Mouse (Mus musculus) spleen, postnatal 36 days (tissue): ENCODE results near the gene Larp6.
A peak's percentile ranks its signal among the peaks of the same experiment; 100 is the strongest.

Experiments used
- DNase-seq, 2 experiments: peaks; one replicate each; pipeline ENCODE4 v3.0.0; 2022; ENCODE audit warnings: low spot score in 2 of 2, mixed read lengths in 1 of 2

The Larp6 gene

DNA sequence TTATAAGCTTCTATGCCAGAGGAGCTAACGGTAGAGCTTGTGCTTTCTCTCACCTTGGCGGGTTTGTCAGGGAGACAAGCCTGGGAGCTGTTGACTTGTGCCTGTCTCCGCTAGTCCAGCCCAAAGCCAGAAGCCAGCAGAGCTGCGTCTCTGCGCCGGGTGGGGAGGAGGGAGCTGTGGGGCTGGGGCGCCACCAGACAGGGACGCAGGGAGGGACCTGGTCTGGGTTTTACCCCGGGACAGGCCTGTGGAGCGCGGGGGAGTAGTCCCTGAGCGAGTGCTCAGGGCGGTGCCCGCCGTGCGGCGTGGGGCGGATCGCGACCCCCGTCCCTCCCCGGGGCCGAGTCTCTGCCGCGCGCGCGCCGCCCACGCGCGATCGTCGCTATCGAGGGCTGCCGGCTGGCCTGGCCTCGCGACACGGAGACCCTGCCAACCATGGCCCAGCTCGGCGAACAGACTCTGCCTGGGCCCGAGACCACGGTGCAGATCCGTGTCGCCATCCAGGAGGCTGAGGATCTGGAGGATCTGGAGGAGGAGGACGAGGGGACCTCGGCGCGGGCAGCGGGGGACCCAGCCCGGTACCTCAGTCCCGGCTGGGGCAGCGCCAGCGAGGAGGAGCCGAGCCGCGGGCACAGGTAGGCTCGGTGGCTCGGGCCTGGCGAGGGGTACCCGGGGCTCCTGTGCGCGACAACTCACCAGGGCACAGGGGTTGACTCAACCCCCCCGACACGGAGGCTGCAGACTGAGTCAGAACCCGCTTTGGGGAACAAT is at the start of gene Larp6:
TSS of gene Larp6 (plus strand) at position 219 of the 771 bp plus-strand sequence.
- DNase-seq, result no peak

DNA sequence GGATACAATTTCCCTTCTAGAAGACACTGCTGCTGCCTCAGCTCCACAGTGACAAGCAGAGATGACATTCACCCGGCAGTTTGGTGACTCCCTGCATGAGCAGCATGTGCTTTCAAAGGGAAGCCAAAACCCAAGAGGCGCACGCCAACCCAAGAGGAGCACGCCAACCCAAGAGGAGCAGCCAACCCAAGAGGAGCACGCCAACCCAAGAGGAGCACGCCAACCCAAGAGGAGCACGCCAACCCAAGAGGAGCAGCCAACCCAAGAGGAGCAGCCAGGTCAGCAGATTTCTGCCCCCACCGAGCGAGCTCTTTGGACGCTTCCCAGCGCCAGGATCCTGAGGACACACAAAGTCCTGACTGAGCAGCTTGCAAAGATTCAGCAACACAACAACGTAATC is 48.4 kb upstream of the Larp6 start:
- no peak for DNase-seq

DNA sequence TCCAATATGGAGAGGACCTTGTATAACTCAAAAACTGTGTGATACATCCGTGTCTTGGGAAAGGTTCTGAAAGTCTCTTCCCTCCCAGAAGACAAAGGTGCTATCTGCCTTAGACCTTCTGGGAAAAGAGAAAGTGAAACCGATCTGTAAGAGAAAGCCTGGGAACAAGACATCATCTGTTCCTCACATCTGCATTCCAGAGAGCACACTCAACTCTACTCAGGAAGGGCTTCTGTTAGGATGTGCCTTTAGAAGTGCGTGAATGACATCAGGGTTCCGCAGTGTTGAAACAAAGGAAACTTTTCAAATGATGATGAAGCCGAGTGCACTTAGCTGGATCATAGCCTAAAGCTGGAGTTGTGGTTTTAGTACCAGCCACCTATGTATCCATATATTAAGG is 47.9 kb upstream of the Larp6 start:
- no peak for DNase-seq

DNA sequence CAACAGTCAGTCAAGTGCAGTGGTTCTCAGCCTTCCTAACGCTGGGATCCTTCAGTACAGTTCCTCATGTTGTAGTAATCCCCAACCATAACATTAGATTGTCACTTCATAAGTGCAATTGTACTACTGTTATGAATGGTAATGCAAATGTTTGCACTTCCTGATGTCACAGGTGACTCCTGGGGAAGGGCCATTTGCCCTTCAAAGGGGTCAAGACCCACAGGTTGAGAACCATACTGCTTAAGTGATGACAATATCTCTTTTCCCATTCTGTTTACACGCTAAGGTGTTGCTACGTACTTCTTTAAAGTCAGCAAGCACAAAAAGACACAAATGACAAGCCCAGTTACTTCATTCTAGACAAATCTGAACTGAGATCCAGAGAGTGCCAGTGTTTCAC is 47.3 kb upstream of the Larp6 start:
- no peak for DNase-seq

DNA sequence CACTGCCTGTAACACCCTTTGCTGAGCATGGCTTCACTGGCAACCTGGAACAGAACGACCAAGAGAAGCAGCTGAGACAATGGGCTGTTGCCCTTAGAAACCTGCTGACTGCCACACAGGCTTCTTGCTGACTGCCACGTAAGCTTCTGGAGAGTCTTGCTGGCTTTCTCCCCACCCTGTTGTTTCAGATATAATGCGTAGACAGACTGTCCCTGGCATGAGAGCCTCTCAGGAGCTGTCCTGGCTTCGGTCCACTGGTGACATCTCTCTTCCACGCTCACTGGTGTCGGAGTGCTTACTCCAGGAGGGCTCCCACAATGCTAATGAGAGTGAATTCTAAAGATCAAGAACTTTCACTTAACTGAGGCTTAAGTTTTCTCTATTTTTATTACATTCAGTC is 43.9 kb upstream of the Larp6 start:
- no peak for DNase-seq

DNA sequence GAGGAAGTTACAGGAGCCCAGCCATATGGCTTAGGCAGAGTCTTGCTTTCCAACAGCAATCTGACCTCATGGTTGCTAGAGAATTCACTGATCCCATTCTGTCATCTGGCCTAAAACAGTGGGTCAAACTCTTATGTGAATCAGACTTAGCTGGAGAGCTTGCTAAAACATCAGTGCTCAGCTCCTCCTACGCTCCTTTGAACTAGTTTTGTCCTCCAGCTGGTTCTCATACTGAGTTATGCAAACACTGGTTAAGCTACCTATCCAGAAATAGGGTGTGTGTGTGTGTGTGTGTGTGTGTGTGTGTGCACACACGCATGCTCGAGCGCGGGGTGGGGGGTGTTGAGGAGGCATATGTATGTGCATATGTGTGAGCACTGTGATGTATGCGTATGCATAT is 40.2 kb upstream of the Larp6 start:
- no peak for DNase-seq

DNA sequence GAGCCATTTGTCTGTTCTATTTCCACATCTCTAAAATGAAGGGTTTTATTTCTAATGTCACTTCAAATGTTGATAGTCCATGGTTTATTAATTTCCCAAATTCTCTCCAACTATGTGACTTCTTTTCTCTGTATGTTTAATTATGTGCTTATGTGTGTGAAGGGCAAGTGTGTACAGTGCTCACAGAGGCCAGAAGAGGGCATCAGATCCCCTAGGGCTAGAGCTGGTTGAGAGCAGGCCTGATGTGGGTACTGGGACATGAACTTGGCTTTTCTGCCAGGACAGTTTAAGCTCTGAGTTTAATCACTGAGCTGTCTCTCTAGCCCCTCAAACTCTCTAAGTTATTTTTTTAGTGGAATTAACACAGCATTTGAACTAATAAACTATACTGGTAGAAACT is 38.0 kb upstream of the Larp6 start:
- DNase-seq, result no peak

DNA sequence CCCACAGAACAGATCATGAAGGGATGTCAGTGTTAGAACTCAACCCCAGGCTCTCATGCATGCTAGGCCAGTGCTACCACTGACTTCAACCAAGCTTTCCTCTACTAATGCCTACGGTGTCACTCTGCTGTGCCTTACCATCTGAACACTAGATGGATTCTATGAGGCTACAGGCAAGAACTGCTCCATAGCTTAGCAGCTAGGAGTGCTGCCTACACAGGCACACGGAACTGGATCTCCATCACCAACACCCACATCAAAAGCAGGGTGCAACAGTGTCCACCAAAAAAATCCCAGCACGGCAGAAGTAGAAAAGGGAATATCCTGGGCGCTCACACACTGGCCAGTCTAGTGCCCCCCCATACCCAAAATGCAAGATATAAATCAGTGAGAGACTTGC is 36.4 kb upstream of the Larp6 start:
- DNase-seq, result no peak

DNA sequence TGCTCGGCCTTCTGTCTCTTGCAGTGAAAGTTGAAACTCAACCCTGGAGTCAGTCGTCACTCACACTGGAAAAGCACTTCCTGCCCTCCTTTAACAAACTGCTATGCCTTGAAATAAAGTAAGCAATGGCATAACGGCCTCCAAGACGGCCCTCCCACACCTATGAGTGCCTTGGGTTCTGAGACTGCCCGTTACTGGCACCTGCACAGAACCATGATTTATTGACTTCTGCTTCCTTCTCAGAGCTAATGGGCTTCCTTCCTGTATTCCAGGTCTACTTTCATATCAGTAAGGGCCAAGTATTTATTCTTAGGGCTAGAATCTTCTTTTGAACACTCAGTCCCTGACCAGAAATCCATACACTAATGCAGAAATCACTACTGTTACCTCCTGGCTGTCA is 33.9 kb upstream of the Larp6 start:
- no peak for DNase-seq

DNA sequence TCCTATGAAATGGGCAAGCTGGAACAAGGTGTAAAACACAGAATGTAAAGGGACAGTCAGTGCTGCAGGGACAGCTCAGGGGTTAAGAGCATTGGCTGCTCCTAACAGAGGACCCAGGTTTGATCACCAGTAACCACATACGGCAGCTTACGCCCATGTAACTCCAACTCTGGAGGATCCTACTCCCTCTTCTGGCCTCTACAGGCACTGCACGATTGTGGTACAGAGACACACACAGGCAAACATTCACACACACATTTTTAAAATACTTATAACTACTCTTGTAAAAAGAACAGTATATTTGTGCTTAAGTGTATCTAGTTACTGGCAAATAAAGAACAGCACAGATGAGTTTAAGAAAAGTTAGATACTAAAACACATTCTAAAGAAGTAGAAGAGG is 31.8 kb upstream of the Larp6 start:
- DNase-seq, result no peak

DNA sequence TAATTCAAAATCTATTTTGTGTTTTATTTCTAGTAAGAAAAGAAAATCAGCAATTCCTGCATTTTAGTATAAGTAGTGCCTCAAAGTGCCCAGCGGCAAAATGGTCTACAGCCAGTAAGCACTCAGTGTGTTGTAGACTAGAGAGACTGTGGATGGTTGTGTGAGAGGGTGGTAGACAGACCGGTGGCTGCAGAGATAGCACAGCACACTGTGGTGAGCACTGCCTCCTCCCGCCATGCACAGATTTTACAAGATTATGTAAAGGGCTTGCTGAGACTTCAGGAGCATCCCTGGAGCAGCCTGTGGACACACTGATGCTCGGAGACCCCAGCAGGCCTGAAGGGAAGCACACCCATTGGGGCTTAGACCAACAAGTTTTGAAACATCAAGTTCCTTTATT is 30.0 kb upstream of the Larp6 start:
- no peak for DNase-seq

DNA sequence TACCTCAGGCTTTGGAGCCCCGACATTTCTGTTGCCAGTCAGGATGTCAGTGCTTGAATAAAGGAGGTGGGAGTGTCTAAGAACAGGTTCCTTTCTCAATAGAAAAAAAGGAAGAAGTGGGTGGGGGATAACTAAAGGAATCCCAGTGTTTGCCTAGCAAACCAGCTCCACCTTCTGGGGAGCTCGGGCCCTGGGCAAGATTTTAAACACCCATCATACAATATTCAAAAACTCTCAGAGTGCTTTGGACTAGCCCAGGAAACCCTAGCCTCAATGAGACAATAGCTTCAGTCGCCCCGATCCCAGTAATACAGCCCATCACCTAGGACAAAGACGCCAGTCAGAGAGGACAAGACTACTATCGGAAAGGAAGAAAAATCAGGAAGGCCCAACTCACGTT is 25.4 kb upstream of the Larp6 start:
- DNase-seq, result no peak

DNA sequence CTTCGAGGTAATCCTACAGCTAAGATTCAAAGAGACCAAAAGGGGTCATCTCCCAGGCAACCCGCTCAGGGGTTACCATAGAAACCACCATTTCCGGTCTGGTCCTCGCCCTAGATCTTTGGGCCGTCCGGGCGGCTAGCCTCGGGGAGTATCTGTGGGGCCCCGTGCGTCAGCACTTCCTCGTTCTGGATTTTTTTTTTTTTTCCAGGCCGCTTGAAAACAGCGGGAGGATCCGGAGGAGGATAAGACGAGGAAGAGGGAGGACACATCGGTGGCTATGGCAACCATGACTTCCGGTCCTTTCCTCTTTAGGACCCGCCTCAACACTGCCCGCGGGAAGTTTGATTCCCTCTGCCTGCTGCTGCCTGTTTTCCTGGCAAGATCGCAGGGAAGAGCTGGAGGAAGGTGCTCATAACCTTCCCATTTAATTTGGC is 24.9 kb upstream of the Larp6 start, which contains the start of gene Lrrc49:
TSS of gene Lrrc49 (minus strand) at position 268 of the 434 bp plus-strand sequence.
- DNase-seq, result peak; percentile 58 to 63

DNA sequence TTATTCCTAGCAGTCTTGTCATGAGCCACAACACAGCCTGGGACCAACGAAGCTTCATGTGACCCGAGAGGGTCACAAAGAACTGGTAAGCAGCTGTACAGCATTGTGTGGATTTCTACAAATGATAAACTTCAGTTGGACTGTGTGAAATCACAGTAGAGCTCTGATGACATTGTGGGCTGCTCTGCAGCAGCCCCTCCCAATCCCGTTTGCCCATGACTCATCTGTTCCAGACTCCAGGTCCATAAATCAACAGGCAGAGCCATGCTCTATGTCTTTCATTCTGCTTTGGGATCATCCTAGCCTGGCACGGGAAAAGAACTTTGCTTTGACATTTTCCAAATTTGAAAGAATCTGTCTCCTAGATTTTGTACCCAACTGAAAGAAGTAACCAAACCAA is 20.2 kb upstream of the Larp6 start:
- no peak for DNase-seq

DNA sequence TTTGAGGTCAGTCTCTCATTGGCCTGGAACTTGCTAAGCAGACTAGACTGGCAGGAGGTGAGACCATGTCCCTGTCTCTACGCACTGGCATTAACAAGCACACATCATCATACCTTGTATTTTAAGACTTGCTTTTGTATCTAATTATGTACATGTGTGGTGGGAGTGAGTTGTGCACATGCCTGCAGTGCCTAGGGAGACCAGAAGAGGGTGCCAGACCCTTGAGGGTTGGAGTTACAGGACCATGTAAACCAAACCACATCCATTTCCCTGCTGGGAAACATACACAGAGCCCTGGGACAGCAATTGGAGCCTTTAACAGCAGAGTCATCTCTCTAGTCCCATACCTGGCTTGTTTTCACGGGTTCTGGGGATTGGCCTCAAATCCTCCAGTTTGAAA is 18.8 kb upstream of the Larp6 start:
- no peak for DNase-seq

DNA sequence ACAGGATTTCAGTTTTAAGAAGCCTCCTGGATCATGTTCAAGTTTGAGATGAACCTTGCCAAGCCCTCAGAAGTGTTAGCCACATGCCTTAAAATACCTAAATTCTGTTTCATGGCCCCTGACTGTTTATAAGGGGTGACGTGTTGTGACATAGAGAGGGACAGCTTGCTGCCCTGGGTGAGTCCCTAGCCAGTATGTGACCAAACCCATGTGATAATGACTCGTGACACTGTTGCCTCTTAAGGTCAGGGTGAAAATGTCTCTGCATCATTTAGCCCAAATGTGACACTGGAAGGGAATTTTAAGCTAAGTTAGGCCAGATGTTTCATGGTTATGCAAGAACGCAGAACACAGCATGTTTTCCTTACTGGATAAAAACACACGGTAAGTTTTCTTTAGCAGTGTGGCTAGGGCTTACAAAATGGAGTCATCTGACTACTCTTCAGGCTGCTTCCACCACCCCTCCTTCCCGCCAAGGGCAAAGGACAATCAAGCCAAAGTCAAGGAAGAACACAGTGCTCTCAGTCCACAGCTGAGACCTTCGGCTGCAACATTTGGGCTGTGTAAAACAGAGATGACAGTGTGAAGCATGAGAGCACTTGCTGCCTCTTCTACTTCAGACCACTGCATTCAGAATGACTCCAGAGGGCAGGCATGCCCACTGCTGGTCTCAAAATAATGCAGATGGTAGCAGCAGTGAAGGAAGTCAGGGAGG is 16.4 kb upstream of the Larp6 start:
- no peak for DNase-seq

DNA sequence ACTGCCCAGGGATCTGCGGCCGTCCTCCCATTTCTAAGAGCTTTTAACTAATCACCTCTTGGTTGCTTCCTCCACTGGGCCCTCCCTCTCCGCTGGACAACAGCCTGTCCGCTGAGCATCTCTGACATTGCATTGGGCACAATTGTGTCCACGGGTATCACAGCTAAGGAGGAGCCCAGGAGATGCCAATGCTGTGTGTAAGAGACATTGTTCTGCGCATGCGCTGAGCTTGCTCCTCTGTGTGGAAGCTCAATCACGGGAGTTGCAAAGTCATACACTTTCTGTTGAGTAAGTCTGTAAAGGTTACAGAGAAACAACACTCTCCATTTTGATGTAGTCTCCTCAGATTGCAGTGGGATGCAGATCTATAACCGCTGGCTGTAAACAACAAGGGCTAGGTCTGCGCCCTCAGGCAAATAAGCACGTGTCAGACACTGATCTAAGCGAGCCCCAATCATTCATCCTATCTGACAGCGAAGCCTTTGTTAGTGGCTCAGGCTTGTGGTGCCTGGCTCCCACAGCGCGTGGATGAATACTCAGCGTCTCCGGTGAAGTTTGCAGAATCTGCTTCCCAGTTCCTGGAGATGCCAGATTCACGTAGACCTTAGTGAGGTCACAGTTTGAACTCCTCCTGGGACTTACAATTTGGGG is 13.1 kb upstream of the Larp6 start:
- no peak for DNase-seq

DNA sequence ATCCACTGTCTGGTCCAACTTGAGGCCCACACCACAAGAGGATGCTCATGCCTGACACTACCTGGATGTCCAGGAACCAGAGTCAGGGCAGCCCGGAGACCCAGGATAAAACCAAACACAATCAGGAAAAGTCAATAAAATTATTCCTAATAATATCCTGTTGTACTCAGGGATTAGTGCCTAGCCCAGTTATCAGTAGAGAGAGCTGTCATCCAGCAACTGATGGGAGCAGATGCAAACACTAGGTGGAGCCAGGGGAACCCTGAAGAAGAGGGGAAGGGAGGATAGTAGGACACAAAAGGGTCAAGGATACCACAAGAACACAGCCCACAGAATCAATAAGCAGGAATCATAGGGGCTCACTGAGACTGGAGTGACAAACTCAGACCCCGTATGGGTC is 5.2 kb upstream of the Larp6 start:
- DNase-seq, result no peak

DNA sequence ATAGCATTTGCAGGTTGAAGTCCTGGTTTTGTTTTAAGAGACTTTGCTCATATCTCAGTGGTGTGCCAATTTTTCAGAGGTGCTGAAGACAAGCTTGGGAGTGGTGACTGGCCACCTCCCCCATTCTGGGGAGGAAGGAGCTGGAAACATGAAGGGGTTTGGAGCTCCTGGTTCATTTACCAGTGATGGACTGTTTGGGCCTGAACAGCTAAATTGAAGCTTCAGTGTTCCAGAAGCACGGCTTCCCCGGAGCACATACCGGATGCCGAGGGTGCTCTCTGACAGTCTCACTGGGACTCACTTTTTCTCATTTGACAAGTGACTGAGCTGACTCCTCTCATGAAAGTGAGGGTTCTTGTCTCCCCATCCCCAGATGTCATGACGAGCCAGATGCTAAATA is 4.2 kb upstream of the Larp6 start:
- no peak for DNase-seq

DNA sequence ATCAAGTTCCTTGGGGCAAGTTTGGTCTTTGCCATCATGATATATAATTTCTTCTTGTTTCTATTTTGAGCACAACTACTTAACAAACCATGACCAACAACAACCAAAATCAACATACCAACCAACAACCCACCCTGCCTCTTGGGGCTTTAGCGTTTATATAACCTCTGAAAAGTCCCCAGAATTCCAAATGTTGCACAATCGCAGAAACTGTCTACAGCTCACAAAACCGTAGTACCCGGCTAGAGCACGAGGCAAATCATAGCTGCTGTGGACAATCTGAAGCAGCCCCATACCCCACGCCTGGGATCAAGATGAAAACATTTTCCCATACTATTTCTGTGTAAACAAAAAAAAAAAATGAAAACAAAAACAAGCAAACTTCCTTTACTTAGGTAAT is 3.1 kb upstream of the Larp6 start:
- DNase-seq, result no peak

DNA sequence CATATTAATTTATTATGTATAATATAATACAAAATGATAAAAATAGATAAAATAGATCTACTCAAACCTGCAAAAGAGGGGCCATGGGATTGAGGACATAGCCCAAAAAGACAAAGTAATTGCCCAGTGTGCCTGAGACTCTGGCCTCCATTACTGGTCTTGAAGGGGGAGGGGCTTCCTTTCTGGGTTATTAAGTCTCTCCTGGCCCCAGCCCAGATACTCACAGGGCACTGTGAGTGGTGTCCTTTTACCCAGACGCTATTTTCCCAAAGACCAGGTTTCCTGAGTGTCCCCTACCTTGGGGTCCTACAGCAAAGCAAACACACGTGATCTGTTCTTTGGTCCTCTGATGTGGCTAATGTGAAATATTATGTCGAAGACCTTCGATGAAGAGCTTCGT is 778 bp upstream of the Larp6 start:
- no peak for DNase-seq

DNA sequence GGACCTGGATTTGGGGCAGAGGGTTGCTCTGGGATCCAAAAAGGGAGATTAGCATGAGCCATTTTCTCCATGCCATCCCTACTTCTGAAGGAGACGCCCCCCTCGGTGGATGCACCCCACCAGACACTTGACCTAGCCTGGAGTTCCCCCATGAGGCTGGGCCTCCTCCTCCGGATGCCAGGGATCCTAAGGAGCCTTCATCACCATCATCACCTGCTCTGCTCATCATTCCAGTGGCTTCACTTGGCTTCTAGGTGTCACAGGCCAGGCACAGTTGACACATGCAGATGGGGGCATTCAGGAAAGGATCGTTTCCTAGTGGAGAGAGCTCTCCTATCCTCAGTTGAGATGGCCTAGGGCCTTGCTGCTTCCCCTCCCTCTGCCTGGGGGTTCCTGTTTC is 827 bp downstream of the Larp6 start:
- DNase-seq, result no peak

DNA sequence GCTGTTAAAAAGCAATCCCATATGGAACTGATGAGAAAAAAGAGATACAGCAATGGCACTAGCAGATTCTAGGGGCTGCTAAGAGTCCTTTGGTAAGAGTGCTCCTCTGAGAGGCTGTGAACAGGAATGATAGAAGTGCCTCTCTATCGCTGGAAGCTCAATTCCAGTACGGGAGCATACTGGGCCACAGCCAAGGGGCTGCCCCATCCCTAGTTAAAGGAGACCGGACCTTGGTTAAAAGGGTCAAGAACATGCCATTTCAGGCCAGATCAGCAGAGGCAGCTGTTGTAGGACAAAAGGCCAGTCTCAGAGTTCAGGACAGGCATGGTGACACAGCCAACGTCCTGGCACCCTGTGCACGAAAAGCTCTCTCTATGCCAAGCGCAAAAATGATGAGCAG is 1.4 kb downstream of the Larp6 start:
- no peak for DNase-seq
